16 mouse cellular contexts compared by ENCODE assay signal in genomic region chr19:6407109-6407508, GRCm38 (mm10).
"Had no signal": no experiment of that assay in that cellular context is flagged by ENCODE, and none has a peak within 500 bp of the region (broad histone marks: within the 10 kb centered on the region; RNA-seq: fewer than 3 reads in every experiment).

No protein-coding gene starts in this region.

- H3K9ac ChIP-seq: lung, embryonic 14.5 days; midbrain, embryonic 12.5 days had no signal

- ATAC-seq: midbrain, embryonic 16.5 days had no signal

- DNase-seq: lung, adult 18-20 months; lung, embryonic 14.5 days; lung, postnatal 10 days; midbrain, embryonic 14.5 days; retina, postnatal 1 day; right cerebral cortex, adult 18-20 months; right cerebral cortex, postnatal 25 days; right cerebral cortex, postnatal 4 days; spleen, adult 18-20 months; thymus, adult 18-20 months; thymus, postnatal 14 days; thymus, postnatal 36 days had no signal

- H3K4me2 ChIP-seq: lung, embryonic 14.5 days; midbrain, embryonic 12.5 days had no signal

- H3K36me3 ChIP-seq: midbrain, embryonic 10.5 days; midbrain, embryonic 12.5 days had no signal

- H3K9me3 ChIP-seq: midbrain, embryonic 10.5 days; midbrain, embryonic 12.5 days had no signal

- H3K27ac ChIP-seq: midbrain, embryonic 10.5 days; midbrain, embryonic 12.5 days had no signal

- H3K4me3 ChIP-seq: midbrain, embryonic 10.5 days; midbrain, embryonic 12.5 days; myocyte had no signal
